Mouse (Mus musculus) CD4-positive, CD25-positive, alpha-beta regulatory T cell, adult 4 months (primary cell): ENCODE data around the gene Ceacam5. TPM values are rescaled to one million over a fixed set of nuclear protein-coding genes. Genes with fewer than 3 reads are reported as not detected.

ENCODE experiments used
- ATAC-seq: one replicate; pipeline ENCODE4 v1.8.0; 2017
- polyA plus RNA-seq, 2 experiments: library from polyadenylated mRNA; unstranded; fragments of 100-300 nt; shearing (Covaris generic); gene quantifications; one replicate each; pipeline ENCODE4 v1.2.1; 2017

Gene Ceacam5
- polyA plus RNA-seq: not detected

- no peak for ATAC-seq
Observed at GRCm38 (mm10) chr7:17712938-17713337, at the start of gene Ceacam5. Gene Ceacam5, plus strand, starts transcription at chr7:17713238.

Other genes starting within 250 kb of the Ceacam5 start
- not detected for gene Ceacam14, start 99.4 kb downstream of the Ceacam5 start, polyA plus RNA-seq
- not detected for gene Gm5155, start 158.5 kb downstream of the Ceacam5 start, polyA plus RNA-seq